Mouse (Mus musculus) megakaryocyte progenitor cell, adult 5-6 weeks (primary cell): ENCODE measurements at regions not wholly inside any gene's neighbourhood (a gene's known extent, or its start where the extent isn't known, plus 50 kb on each side); places are given as distances from the start of the nearest gene placed in this dataset.

Experiments used
- ATAC-seq: replicated peaks from 2 replicates; pipeline ENCODE4 v1.8.0; 2016; ENCODE audit warnings: mild to moderate bottlenecking, moderate TSS enrichment, inconsistent platforms; ENCODE audit not compliant: poor library complexity

DNA sequence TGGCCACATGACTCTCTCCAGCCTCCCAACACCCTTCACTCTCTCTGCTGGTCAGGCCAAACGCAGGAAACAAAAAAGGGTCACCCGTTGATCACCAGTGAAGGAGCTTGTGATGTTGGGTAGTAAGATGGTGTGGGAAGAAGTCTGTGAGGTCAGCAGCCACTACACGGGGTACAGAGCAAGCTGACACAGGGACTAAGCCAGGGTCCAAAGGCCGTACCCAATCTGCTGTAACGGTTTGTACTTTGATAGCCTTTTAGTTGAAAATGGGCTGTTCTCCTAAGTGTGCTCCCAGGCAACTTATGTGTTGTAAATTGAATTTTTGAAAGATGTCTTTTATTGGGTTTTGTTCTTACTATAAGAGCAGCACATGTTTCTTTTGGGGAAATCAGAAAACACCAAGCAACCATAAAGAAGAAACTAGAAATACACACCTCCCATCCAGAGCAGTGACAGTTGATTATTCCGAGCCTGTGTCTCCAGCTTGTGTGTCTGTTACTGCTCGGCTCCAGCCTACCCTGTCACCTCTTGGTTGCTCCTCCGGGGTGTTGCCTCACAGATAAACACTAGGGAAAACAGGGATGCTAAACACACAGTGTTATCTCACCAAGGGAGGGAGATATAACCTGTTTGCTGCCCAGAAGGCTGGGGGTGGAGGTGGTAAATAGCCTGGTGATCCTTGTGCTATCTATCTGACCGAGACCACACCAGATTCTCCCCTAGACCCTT is 158.4 kb upstream of the Usp24 start:
- ATAC-seq, result no peak

DNA sequence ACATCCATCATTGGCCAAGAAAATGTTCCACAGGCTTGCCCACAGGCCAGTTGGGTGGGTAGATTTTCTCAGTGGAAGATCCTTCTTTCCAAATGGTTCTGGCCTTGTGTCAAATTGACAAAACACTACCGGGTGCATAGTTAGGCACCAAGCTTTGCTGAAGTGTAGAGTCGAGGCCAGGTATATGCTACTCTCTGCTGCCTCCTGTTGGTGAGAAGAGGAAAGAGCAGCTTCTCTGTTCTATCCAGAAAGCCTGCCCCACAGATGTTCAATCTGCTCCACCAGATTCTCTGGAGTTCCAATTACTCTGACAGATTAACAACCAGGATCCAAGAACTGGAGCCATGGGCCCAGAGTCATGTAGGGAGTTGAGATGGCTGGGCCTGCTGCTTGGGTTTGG is 154.4 kb upstream of the Usp24 start:
- ATAC-seq, result peak; percentile 58; the same call in 1 of the 2 replicates

DNA sequence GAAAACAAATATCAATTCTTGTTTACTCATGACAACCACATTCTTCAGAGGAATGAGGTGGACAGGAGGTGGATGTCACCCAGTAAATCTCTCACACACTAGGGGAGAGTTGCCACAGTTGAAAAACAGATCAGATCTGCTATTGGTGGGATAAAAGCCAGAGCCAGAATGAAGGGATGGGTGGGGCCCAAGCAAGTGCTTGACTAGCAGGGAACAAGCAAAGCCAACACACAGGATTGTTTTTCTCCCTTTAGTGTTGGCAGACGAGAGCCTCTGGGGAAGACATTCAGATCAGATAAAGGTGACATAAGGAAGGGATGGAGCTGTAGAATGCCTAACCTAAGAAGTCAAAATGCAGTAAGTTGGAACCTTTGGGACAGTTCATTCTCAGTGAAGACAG is 153.5 kb upstream of the Usp24 start:
- ATAC-seq, result no peak

DNA sequence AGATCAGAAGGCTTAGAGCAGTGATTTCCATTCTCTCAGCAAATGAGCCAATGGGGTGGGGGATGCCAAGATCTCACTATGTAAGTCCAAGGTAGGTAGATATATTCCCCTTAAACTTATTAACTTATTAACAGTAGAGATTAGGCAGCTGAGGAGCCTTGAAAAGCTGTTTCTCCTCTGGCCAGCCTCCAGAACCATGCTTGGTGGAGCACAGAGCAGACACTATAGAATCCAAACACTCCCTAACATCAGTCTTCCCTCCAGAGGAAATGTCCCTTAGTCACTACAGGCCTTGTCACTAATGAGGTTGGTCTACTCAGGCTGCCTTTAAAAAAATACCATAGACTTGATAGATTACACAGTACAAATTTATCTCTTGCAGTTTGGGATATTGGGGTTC is 152.8 kb upstream of the Usp24 start:
- no peak for ATAC-seq

DNA sequence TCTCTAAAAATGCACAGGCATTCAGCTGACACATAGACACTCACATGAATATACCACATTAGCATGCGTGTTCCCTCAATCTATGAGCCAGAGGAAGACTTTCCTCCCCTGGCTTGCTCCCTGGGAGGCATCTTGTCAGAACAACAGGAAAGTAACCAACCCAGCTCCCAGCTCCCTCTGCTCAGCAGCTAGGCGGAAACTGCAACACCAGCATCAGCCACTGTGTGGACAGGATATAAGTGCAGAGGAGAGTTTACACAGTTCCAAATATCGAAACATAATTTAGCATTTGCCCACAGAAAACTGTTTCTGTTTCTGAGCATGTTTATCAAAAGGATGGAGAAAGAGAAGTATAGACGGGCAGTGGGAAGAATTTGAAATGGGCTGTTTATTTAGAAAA is 148.3 kb upstream of the Usp24 start:
- no peak for ATAC-seq

DNA sequence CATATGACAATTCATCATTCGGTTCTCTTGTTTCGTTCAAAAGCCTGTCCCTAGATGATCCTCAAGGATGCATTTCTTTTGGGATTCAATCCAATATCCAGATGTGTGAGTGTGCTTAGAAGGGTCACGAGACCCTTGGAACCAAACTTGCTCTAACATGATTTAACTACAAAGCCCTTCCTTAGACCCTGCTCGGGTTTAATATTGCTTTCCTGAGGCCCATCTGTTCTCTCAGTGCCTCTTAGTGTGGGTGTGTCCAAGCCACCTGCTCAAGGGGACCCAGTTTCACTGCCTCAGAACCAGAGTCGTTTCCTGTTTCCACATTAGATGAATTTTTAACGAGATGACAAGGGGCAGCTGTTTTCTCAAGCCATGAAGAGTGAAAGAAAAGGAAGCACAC is 147.3 kb upstream of the Usp24 start:
- ATAC-seq, result no peak

DNA sequence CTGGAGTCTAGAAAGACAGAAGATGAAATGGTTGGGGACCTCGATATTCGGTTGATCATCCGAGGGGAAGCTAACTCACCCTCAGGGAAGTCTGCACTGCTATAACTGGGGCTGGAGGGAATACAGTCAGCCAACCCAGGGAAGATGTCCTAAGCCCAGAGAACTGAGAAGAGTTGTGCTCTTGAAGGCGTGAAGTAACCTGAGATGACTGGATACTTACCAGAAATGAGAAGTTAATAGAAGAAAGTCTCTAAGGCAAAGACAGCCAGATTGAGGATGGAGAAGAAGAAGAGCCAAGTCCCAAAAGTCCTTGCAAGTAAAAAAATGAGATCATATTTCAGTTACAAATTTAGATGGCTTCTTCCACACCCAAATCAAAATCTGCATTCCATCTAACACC is 146.5 kb upstream of the Usp24 start:
- no peak for ATAC-seq

DNA sequence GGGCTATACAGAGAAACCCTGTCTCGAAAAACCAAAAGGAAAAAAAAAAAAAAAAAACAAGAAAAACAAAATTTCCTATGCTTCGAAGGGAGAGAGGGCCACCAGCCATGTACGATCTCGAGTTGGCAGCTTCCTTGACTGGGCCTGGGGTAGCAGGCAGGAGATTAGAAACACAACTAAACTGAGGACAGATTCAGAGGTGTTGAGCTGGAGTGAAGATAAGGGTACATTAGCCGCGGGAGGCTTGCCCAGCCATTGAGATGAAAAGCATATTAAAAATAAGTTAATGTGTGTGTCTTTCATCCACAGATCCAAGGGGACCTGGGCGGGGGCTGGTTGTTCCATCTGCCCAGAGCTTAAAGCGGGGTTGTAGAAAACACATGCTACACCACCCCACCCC is 145.3 kb upstream of the Usp24 start:
- no peak for ATAC-seq

DNA sequence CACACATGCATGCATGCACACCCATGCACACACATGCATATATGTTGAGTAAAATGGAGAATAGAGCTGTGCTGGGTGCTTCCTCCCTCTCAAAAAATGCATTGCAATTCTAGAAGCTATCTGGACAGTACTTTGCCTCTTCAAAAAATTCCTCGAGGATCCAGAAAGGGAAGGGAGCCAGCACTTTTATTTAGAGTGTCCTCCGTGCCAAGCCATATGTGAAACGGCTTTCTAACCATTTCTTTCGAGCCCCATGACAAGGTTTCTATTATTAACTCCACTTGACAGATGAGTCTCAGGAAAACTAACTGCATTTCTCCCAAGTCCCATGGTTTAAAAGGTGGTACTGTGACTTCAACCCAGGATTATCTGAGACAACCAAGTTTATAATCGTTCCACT is 140.7 kb upstream of the Usp24 start:
- ATAC-seq, result no peak

DNA sequence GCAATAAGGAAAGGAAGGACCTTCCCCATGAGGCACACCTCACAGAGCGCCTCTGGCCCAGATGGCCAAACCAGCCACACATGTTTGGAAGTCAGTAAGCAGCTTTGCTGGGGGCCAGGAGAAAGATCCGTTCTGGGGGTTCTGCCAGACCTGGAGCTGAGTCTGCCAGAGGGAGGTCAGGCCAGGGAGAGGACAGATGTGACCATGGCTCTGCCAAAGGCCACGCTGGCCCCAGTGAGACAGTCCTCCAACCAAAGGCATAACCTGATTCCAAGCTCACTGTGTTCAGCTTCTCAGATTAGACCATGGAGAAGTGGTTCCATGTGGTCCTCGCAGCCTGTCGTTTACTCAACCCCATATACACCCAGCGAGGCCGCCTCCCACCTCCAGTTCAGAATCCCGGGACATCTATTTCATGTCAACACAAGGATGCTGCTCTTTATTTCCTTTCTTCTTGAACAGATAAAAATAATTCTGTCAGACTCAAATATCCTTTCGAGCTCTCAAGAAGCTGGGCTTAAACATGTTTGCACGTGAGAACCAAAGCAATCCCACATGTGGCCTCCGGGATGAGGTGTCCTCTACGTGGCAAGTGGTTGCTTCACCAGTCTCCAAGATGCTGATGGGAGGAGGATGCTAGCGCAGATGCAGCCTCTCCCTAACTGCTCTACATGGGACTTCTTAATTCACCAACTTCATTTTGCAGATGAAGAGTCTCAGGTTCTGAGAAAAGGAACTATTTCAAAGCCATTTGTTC is 130.1 kb upstream of the Usp24 start:
- no peak for ATAC-seq

DNA sequence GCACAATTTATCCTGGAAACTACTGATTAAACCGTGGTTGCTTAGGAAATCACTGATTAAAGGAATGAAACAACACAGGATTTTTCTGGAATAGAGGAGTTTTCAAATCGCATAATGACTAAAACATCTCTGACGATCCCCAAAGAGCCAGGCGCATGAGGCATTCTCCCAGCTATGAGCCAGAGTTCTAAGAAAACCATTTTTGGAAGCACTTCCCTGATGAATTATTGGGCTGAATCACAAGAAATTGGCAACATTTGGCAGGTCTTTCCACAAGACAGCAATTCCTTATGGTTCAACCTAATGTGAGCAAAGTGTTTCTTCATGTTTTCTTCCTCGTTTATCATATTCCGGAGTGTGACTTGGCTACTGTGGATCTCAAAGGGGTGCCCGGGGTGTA is 129.3 kb upstream of the Usp24 start:
- no peak for ATAC-seq

DNA sequence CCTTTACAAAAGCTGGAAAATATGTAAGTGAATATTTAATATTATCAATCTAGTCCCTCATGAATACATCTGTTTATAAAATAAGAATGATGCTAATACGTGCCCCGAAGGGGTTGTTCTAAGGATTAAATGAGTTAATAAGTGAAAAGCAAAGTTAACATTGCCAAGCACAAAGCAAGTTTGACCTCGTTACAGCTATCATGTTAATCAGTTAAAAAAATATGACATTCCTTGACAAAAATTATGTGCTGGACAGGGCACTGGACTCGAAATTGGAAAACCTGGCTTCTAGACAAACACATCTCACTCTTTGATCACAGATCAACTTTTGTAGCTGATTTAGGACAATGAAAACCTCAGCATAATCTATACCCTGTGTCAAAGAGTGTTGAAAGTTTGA is 125.8 kb upstream of the Usp24 start:
- no peak for ATAC-seq

DNA sequence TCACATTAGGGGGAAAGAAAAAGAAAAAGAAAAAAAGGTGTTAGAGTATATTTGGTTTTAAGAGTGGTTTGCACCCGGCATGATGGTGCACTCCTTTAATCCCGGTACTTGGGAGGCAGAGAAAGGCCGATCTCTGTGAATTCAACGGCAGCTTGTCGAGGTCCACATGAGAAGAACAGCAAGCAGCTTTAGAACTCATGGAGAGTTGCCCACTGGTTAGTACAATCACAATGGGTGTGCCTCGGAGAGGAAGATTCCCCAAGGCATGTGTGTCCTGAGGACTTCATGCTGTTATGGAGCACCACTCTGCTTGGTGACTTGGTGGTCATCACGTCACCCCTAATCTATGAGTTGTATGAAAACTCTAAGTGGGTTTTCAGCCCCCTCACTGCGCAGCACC is 124.7 kb upstream of the Usp24 start:
- ATAC-seq, result no peak

DNA sequence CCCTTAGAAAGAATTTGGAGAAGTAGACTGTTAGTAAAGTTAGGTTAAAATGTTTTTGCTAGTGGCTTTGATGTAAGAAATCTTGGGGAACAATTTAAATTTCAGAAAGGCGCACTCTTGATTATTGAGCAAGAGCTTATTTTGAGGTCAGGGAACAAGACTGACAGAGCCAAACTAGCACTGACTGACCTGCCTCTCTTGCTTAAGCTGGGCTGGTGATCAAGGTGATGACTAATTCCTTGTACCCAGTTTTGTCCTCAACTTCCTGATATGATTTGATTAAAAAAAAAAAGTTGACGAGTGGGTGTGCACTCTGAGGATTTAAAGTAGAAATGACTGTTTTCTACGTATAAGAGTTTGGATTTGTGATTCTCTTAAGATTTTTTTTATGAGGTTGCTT is 124.2 kb upstream of the Usp24 start:
- no peak for ATAC-seq

DNA sequence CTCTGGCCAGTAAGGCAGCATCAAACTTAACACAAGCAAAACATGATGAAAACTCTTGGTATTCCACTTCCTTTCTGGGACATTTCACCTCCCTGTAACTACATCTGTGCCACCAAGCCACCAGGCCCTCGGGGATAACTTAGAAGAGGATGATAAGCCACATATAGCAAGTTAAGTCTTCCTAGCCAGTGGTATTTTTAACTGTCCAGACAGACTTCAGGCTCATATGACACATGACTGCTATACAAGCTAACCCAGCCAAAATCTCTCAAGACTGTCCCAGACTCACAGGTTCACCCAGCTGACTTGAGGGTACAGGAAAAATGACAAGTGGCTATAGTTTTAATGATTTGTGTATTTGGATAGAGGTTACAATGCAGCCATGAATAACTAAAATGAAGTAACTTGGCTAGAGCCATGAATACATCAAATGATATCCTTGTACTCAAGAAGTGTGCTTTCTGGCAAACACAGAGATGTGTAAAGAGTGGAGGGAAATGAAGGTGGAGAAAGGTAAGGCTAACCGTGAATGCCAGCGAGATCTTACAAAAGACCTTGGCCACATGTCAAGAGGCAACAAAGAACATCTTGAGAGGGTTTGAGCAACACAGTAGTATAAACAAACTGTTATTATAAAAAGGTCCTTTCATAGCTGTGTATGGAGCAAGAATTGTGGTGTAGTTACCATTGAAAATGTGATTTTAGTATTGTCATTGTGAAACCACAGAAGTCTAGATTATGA is 122.6 kb upstream of the Usp24 start:
- no peak for ATAC-seq

DNA sequence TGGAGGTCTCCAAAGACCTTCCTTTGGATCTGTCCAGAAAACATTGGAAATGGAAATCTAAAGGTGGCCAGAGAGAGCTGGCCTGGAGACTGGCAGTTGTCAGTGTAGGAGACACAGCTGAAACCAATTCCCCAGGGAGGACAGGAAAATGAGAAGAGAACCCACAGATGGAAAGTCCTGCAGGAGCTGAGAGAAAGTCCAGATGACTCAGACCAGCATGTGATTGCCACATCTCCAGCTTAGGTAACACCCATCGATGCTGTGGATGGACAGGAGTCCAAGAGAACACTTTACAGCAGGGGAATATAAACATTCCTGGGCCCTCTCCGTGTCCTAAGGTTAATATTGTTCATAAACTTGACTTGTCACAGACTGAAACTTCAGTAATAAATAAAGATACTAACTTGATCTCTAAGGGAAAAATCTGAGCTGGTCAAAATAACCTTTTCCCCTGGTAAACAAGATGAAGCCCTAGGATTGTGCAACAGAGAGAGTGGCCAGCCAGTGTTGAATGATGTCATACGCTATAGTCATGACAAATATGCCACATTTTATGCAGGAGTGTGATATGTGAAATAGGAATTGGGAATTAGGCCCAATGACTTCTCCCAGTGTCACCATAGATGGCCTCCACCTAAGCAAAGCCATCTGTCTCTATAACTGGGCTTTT is 120.4 kb upstream of the Usp24 start:
- no peak for ATAC-seq

DNA sequence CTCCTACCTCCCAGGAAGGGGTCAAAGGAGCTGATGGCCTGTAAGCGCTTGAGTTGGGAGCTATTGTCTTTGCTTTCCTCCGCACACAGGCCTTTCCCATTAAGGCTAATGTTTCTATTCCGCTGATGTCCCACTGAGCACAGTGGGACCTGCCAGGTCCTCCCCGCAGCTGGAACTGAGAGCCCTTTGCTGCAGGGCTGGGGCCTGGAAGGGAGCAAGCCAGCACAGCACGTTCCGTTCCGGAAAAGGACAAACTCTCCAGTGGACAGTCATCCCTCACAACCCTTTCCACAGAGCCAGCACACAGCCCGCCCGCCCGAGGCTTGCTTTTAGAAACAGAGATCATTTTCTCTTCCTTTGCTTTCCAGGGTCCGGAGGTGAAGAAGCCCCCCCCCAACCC is 116.2 kb upstream of the Usp24 start:
- no peak for ATAC-seq

DNA sequence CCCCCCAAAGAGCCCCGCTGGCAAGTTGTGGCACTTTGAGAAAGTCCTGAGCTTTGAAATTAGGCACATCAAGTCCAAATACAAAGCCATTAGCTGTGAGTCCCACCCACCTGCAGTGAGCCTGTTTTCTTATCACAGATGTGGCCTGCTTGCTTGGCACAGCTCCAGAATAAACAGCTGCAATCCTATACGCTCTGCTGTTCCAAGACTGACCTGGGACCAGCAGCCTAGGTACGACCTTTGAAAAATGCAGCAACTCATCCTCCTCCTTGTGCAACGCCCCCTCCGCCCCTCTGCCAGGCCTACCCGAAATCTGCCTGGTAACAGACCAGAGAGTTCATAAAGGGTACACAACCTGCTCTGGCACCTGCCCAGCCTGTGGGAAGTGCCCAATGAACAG is 115.8 kb upstream of the Usp24 start:
- ATAC-seq, result peak; percentile 66

DNA sequence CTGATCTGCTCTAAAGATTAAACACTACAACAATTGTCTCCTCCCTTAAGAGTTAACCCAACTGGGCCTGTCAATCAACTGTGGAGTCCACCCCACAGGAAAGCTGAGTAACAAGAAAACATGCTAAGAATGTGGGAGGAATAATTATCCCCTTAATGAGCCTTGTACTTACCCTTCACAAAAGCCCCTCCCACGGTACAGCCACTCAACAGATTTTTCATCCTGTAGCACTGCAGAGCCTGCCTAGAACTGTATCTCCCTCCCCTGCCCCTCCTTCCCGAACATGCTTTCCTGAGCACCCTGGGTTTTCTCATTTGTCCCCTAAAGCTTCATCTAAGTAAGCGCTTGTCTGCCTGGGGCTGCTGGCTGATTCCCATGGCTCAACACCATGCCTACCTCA is 113.5 kb upstream of the Usp24 start:
- ATAC-seq, result no peak

DNA sequence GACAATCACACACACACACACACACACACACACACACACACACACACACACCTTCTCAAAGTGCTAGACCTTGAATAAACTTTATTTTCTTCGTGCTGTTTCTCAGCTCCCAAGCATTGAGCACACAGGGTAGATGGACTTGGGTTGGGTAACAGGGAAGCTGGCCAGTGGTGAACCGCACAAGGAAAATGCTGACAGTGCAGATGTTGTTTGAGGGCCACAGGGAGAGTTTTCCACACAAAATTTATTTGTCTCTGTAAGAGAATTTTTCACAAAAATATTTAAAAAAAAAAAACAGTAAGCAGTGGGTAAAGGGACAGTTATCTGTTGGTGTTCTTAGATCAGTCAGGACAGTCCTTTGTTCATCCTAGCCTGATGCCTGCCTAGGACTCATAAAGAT is 110.8 kb upstream of the Usp24 start:
- ATAC-seq, result no peak

DNA sequence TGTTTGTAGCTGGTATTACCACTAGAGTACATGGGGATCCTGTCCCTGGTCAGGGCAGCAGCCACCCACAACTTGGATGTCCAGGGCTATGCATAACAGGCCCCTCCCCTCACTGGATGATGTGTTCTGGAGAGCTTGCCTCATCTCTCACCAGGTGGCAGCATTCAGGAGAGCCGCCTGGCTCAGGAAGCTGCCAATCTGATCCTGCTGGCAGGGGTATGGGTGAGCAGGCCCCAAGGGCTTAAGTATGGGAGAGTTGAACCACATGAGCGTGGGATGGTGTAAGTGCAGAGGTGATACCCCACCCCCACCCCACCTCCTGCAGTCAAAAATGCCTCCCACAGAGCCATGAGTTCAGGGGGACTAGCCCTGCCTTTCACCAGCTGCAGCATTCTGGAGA is 110.0 kb upstream of the Usp24 start:
- ATAC-seq, result no peak

DNA sequence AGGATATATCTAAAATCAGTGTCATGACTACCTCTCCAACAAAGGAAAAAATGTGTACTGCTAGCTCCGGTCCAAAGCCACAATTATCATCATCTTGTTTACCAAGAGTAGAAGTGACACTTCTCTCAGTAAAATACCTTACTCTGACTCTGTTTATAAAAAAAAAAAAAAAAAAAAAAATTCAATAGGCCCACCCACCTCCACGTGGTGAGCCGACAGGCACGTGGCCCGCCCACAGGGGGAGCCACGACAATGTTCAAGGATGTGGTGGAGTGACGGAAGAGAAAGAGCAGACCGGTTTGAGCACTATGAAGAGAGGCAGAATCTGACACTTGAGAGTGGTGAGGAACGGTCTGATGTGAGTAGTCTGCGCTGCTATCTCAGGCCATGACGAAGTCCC is 106.5 kb upstream of the Usp24 start:
- ATAC-seq, result no peak
